Mouse (Mus musculus): Measurements from ENCODE around the gene Uggt1. TPM values are rescaled to one million over a fixed set of nuclear protein-coding genes. Genes with fewer than 3 reads are reported as not detected.

The Uggt1 gene
- polyA plus RNA-seq, 1 experiment from 2014 or later = 21.8 TPM

GRCm38 (mm10) chr1:36140311-36140710 is 104.2 kb downstream of the Uggt1 start:
- no peak overlapping the region for H3K9ac ChIP-seq (ENCODE audit: low read depth, low read length)
- H3K27me3 ChIP-seq (replicated peaks; ENCODE audit: control insufficient read depth, insufficient read depth, low read length) = no peaks in the 10 kb centered on the region
- no peaks in the 10 kb centered on the region for H3K4me1 ChIP-seq (replicated peaks; ENCODE audit: control insufficient read depth, insufficient read depth, low read length)
- H3K4me2 ChIP-seq (replicated peaks; ENCODE audit: low read depth) = no peak overlapping the region
- H3K36me3 ChIP-seq (ENCODE audit: control insufficient read depth, insufficient read depth) = peaks cover 33% of the 10 kb centered on the region
- H3K4me3 ChIP-seq (ENCODE audit: low read depth, low read length) = no peak overlapping the region
- no peaks in the 10 kb centered on the region for H3K9me3 ChIP-seq (ENCODE audit: control insufficient read depth)
- H3K27ac ChIP-seq (ENCODE audit: low read depth, low read length) = no peak overlapping the region
- no peak for ATAC-seq
- TF ChIP-seq CTCF (IDR thresholded peaks at IDR 0.05; ENCODE audit: low read depth) = no peak
- 92% methylated on average over 15 of the region's 15 CpGs for WGBS

GRCm38 (mm10) chr1:36134584-36134983 is 109.9 kb downstream of the Uggt1 start:
- Histone ChIP-seq H3K9me3 (ENCODE audit: control insufficient read depth) (no peaks in the 10 kb centered on the region), H3K27me3 (replicated peaks; ENCODE audit: control insufficient read depth, insufficient read depth, low read length) (no peaks in the 10 kb centered on the region), H3K36me3 (ENCODE audit: control insufficient read depth, insufficient read depth) (no peaks in the 10 kb centered on the region), H3K4me1 (replicated peaks; ENCODE audit: control insufficient read depth, insufficient read depth, low read length) (0 out of 2 replicates have a peak, but pooled peaks cover 3% of the 10 kb centered on the region), H3K4me2 (replicated peaks; ENCODE audit: low read depth) (no peak overlapping the region), H3K27ac (ENCODE audit: low read depth, low read length) (no peak overlapping the region), H3K9ac (ENCODE audit: low read depth, low read length) (no peak overlapping the region), H3K4me3 (ENCODE audit: low read depth, low read length) (no peak overlapping the region)
- ATAC-seq = no peak
- peak; percentile 96 for TF ChIP-seq CTCF (IDR thresholded peaks at IDR 0.05; ENCODE audit: low read depth)
- WGBS = 4% methylated on average over 3 of the region's 3 CpGs

- no peak overlapping the region for H3K4me2 ChIP-seq (replicated peaks; ENCODE audit: low read depth)
- H3K4me3 ChIP-seq (ENCODE audit: low read depth, low read length) = no peak overlapping the region
- no peaks in the 10 kb centered on the region for H3K27me3 ChIP-seq (replicated peaks; ENCODE audit: control insufficient read depth, insufficient read depth, low read length)
- H3K4me1 ChIP-seq (replicated peaks; ENCODE audit: control insufficient read depth, insufficient read depth, low read length) = 0 out of 2 replicates have a peak, but pooled peaks cover 3% of the 10 kb centered on the region
- 72% methylated on average over 3 of the region's 3 CpGs for WGBS
- H3K9me3 ChIP-seq (ENCODE audit: control insufficient read depth) = no peaks in the 10 kb centered on the region
- TF ChIP-seq CTCF (IDR thresholded peaks at IDR 0.05; ENCODE audit: low read depth) = no peak
- H3K27ac ChIP-seq (ENCODE audit: low read depth, low read length) = no peak overlapping the region
- H3K36me3 ChIP-seq (ENCODE audit: control insufficient read depth, insufficient read depth) = no peaks in the 10 kb centered on the region
- ATAC-seq = no peak
- no peak overlapping the region for H3K9ac ChIP-seq (ENCODE audit: low read depth, low read length)
These were observed 110.9 kb downstream of the Uggt1 start for GRCm38 (mm10) chr1:36133647-36134046.

- no peak for TF ChIP-seq CTCF (IDR thresholded peaks at IDR 0.05; ENCODE audit: low read depth)
- 66% methylated on average over 8 of the region's 8 CpGs for WGBS
- no peak overlapping the region for H3K9ac ChIP-seq (ENCODE audit: low read depth, low read length)
- H3K9me3 ChIP-seq (ENCODE audit: control insufficient read depth) = no peaks in the 10 kb centered on the region
- ATAC-seq = no peak
- H3K4me2 ChIP-seq (replicated peaks; ENCODE audit: low read depth) = no peak overlapping the region
- no peak overlapping the region for H3K27ac ChIP-seq (ENCODE audit: low read depth, low read length)
- H3K36me3 ChIP-seq (ENCODE audit: control insufficient read depth, insufficient read depth) = no peaks in the 10 kb centered on the region
- H3K27me3 ChIP-seq (replicated peaks; ENCODE audit: control insufficient read depth, insufficient read depth, low read length) = no peaks in the 10 kb centered on the region
- H3K4me3 ChIP-seq (ENCODE audit: low read depth, low read length) = no peak overlapping the region
- H3K4me1 ChIP-seq (replicated peaks; ENCODE audit: control insufficient read depth, insufficient read depth, low read length) = 0 out of 2 replicates have a peak, but pooled peaks cover 3% of the 10 kb centered on the region
These were observed 111.5 kb downstream of the Uggt1 start for GRCm38 (mm10) chr1:36133041-36133440.

GRCm38 (mm10) chr1:36132211-36132610 is 112.3 kb downstream of the Uggt1 start:
- Histone ChIP-seq H3K9me3 (ENCODE audit: control insufficient read depth) (no peaks in the 10 kb centered on the region), H3K4me1 (replicated peaks; ENCODE audit: control insufficient read depth, insufficient read depth, low read length) (0 out of 2 replicates have a peak, but pooled peaks cover 3% of the 10 kb centered on the region), H3K9ac (ENCODE audit: low read depth, low read length) (no peak overlapping the region), H3K4me2 (replicated peaks; ENCODE audit: low read depth) (no peak overlapping the region), H3K27ac (ENCODE audit: low read depth, low read length) (no peak overlapping the region), H3K36me3 (ENCODE audit: control insufficient read depth, insufficient read depth) (no peaks in the 10 kb centered on the region), H3K27me3 (replicated peaks; ENCODE audit: control insufficient read depth, insufficient read depth, low read length) (no peaks in the 10 kb centered on the region), H3K4me3 (ENCODE audit: low read depth, low read length) (no peak overlapping the region)
- WGBS = 68% methylated on average over 4 of the region's 4 CpGs
- no peak for TF ChIP-seq CTCF (IDR thresholded peaks at IDR 0.05; ENCODE audit: low read depth)
- ATAC-seq = no peak

- WGBS = 63% methylated on average over 8 of the region's 8 CpGs
- Histone ChIP-seq H3K4me2 (replicated peaks; ENCODE audit: low read depth) (no peak overlapping the region), H3K27ac (ENCODE audit: low read depth, low read length) (no peak overlapping the region), H3K4me1 (replicated peaks; ENCODE audit: control insufficient read depth, insufficient read depth, low read length) (0 out of 2 replicates have a peak, but pooled peaks cover 3% of the 10 kb centered on the region), H3K4me3 (ENCODE audit: low read depth, low read length) (no peak overlapping the region), H3K9me3 (ENCODE audit: control insufficient read depth) (no peaks in the 10 kb centered on the region), H3K27me3 (replicated peaks; ENCODE audit: control insufficient read depth, insufficient read depth, low read length) (no peaks in the 10 kb centered on the region), H3K36me3 (ENCODE audit: control insufficient read depth, insufficient read depth) (no peaks in the 10 kb centered on the region), H3K9ac (ENCODE audit: low read depth, low read length) (no peak overlapping the region)
- no peak for TF ChIP-seq CTCF (IDR thresholded peaks at IDR 0.05; ENCODE audit: low read depth)
- no peak for ATAC-seq
These were observed 112.8 kb downstream of the Uggt1 start for GRCm38 (mm10) chr1:36131766-36132165.

- ATAC-seq = no peak
These were observed 113.4 kb downstream of the Uggt1 start for GRCm38 (mm10) chr1:36131154-36131553.

More at GRCm38 (mm10) chr1:36131154-36131553, 113.4 kb downstream of the Uggt1 start:
- Histone ChIP-seq H3K4me3 (ENCODE audit: low read depth, low read length) (no peak overlapping the region), H3K9me3 (ENCODE audit: control insufficient read depth) (no peaks in the 10 kb centered on the region), H3K4me1 (replicated peaks; ENCODE audit: control insufficient read depth, insufficient read depth, low read length) (0 out of 2 replicates have a peak, but pooled peaks cover 3% of the 10 kb centered on the region), H3K27ac (ENCODE audit: low read depth, low read length) (no peak overlapping the region), H3K36me3 (ENCODE audit: control insufficient read depth, insufficient read depth) (no peaks in the 10 kb centered on the region), H3K9ac (ENCODE audit: low read depth, low read length) (no peak overlapping the region), H3K4me2 (replicated peaks; ENCODE audit: low read depth) (no peak overlapping the region), H3K27me3 (replicated peaks; ENCODE audit: control insufficient read depth, insufficient read depth, low read length) (no peaks in the 10 kb centered on the region)
- 58% methylated on average over 4 of the region's 4 CpGs for WGBS
- TF ChIP-seq CTCF (IDR thresholded peaks at IDR 0.05; ENCODE audit: low read depth) = no peak
